Mouse (Mus musculus): Measurements from ENCODE around the gene Scp2d1. TPM values are rescaled to one million over a fixed set of nuclear protein-coding genes. Genes with fewer than 3 reads are reported as not detected.

The Scp2d1 gene
- total and polyA plus RNA-seq, 2 experiments from 2014 or later = not detected

DNA sequence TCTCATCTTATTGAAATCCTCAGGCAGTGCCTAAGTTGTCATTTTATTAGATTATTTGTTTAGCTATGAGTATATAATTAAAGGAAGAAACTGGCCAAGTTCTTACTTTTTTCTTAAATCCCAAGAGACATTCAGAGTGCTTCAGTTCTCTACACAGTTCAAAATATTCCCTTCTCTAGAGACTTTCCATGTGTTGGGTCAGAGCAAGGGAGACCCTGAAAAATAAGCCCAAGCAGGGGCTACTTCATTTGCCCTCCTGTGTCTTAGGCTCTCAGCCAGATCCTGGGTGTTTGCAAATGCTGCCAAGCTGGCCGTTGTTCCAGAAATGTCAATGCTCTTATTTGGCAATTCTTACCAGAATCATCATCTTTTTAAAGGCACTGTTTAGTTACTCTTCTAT is 40.3 kb upstream of the Scp2d1 start:
- ATAC-seq (no peak), DNase-seq (ENCODE audit: low spot score) (no peak)
- Histone ChIP-seq H3K4me1 (ENCODE audit: insufficient read depth, low read length) (no peaks in the 10 kb centered on the region), H3K36me3 (ENCODE audit: insufficient read depth, low read length) (no peaks in the 10 kb centered on the region), H3K9ac (replicated peaks; ENCODE audit: low read length) (no peak overlapping the region), H3K9me3 (ENCODE audit: low read length) (no peaks in the 10 kb centered on the region), H3K27me3 (ENCODE audit: insufficient read depth, low read length) (no peaks in the 10 kb centered on the region), H3K4me2 (ENCODE audit: low read depth, low read length) (no peak overlapping the region), H3K4me3 (ENCODE audit: low read length) (no peak overlapping the region), H3K27ac (no peak overlapping the region)
- no peak for TF ChIP-seq CTCF (IDR thresholded peaks at IDR 0.05; ENCODE audit: low read depth)
- WGBS = 39% methylated on average over 1 of the region's 1 CpGs

DNA sequence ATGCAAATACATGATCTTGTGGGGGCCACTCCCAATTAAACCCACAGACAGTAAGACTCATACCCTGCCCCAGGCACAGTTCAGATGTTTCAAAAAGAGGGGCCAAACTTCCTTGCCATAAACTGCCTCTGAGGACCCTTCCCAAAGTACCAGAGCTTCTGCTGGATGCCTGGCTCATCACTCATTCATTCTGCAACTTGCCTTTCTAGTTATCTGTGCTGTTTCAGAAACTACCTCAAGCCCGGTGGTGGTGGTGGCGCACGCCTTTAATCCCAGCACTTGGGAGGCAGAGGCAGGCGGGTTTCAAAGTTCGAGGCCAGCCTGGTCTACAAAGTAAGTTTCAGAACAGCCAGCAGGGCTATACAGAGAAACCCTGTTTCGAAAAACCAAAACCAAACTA is 39.6 kb upstream of the Scp2d1 start:
- TF ChIP-seq CTCF (IDR thresholded peaks at IDR 0.05; ENCODE audit: low read depth) = no peak
- no peak overlapping the region for H3K4me2 ChIP-seq (ENCODE audit: low read depth, low read length)
- no peak for DNase-seq (ENCODE audit: low spot score)
- no peak overlapping the region for H3K4me3 ChIP-seq (ENCODE audit: low read length)
- no peaks in the 10 kb centered on the region for H3K36me3 ChIP-seq (ENCODE audit: insufficient read depth, low read length)
- H3K9ac ChIP-seq (replicated peaks; ENCODE audit: low read length) = no peak overlapping the region
- H3K9me3 ChIP-seq (ENCODE audit: low read length) = no peaks in the 10 kb centered on the region
- ATAC-seq = no peak
- no peaks in the 10 kb centered on the region for H3K27me3 ChIP-seq (ENCODE audit: insufficient read depth, low read length)
- H3K27ac ChIP-seq = no peak overlapping the region
- 96% methylated on average over 6 of the region's 6 CpGs for WGBS
- H3K4me1 ChIP-seq (ENCODE audit: insufficient read depth, low read length) = no peaks in the 10 kb centered on the region

DNA sequence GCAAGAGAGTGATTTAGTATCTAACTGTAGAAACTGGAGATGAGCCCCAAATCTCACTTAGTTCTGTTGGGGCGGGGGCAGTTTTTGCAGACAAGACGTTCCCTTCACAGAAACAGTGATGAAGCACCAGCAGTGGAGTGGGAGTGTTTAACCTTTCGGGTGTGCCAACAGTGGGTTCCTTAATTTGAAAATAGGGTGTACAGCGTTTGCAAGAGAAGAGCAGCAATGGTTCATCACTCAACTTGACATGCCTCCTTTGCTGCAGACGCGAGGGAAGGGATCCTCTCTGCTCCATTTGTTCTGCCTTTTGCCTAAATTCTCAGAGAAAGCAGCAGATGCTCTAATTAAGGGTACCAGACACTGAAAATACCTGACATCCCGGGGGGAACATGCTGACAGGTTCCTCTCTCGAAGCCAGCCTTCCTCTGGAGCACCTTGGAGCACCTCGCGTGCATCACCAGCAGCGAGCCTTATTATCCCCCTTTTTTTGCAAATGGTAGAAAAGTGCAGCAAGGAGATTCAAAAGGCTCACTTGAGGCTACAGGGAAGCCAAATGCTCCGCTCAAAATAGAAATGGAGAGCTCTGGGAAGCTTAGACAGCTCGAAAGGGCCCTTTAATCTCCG is 31.7 kb upstream of the Scp2d1 start:
- DNase-seq (ENCODE audit: low spot score) (no peak), ATAC-seq (no peak)
- Histone ChIP-seq H3K9ac (replicated peaks; ENCODE audit: low read length) (no peak overlapping the region), H3K4me3 (ENCODE audit: low read length) (no peak overlapping the region), H3K4me2 (ENCODE audit: low read depth, low read length) (no peak overlapping the region), H3K27me3 (ENCODE audit: insufficient read depth, low read length) (no peaks in the 10 kb centered on the region), H3K4me1 (ENCODE audit: insufficient read depth, low read length) (no peaks in the 10 kb centered on the region), H3K27ac (no peak overlapping the region), H3K9me3 (ENCODE audit: low read length) (no peaks in the 10 kb centered on the region), H3K36me3 (ENCODE audit: insufficient read depth, low read length) (no peaks in the 10 kb centered on the region)
- 58% methylated on average over 14 of the region's 14 CpGs for WGBS
- no peak for TF ChIP-seq CTCF (IDR thresholded peaks at IDR 0.05; ENCODE audit: low read depth)

DNA sequence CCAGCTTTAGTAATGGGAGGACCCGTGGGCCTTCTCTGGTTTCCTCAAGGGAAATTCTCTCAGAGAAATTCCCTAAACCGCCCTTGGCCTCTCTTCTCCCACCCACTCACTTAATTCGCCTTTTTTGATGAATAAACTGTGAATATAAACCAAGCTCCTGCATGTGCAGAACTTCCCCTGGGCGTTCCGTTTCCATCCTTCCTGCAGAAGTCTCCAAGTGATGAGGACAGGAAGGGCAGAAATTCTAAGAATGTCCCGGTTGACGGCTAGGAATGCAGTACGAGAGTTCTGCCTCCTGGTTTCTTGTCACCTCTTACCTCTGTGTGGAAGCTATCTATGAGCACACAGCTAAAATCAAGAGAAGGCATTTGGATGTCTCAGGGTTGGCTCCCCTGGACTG is 25.9 kb upstream of the Scp2d1 start:
- no peaks in the 10 kb centered on the region for H3K9me3 ChIP-seq (ENCODE audit: low read length)
- ATAC-seq (no peak), DNase-seq (ENCODE audit: low spot score) (no peak)
- 76% methylated on average over 8 of the region's 8 CpGs for WGBS
- no peaks in the 10 kb centered on the region for H3K27me3 ChIP-seq (ENCODE audit: insufficient read depth, low read length)
- H3K4me2 ChIP-seq (ENCODE audit: low read depth, low read length) = no peak overlapping the region
- no peak overlapping the region for H3K9ac ChIP-seq (replicated peaks; ENCODE audit: low read length)
- no peak overlapping the region for H3K27ac ChIP-seq
- H3K36me3 ChIP-seq (ENCODE audit: insufficient read depth, low read length) = no peaks in the 10 kb centered on the region
- H3K4me3 ChIP-seq (ENCODE audit: low read length) = no peak overlapping the region
- no peak for TF ChIP-seq CTCF (IDR thresholded peaks at IDR 0.05; ENCODE audit: low read depth)
- no peaks in the 10 kb centered on the region for H3K4me1 ChIP-seq (ENCODE audit: insufficient read depth, low read length)

DNA sequence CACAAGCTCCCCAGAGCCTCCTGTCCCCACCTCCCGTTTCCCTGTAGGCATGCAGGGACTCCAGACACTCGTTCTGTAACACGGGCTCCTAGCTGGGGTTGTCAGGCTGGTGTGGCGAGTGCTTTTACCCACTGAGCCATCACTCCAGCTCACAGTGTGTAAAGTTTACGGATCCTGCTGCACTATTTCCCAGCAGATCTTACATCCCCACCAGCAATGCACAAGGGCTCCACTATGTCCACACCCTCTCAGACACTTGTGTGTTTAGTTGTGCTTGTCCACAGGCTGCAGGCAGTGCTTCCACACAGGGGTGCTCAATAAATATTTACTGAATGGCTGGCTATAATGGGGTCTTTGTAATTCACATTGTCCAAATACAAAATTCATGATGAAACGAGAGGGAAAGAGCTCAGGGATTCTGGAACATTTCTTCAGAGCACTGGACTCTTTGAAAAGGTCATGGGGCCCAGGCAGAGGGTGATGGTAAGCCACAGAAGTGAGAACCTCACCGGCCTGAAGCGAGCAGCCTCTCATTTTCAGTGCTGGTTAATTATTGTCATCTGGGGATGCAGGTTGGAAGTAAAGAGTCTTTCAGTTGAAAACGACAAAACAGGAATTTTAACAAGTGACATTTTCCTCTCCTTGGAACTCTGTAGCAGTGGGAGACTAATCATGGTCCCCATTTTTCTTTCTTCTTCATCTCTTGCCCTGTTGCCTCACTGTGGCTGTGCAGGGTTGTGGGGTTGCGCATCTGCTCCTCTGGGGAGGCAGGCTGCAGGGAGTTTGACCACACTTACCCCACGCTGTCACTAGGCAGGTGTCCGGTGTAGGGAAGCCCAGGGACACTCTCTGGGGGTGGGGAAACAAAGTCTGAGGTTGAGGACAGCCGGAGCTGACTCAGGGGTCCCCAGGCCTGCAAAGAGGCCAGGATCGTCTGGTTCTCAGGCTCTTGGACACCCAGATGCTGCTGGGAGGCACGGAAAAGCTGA is 15.4 kb upstream of the Scp2d1 start:
- H3K4me2 ChIP-seq (ENCODE audit: low read depth, low read length) = no peak overlapping the region
- no peaks in the 10 kb centered on the region for H3K4me1 ChIP-seq (ENCODE audit: insufficient read depth, low read length)
- no peak overlapping the region for H3K9ac ChIP-seq (replicated peaks; ENCODE audit: low read length)
- TF ChIP-seq CTCF (IDR thresholded peaks at IDR 0.05; ENCODE audit: low read depth) = no peak
- WGBS = 56% methylated on average over 15 of the region's 15 CpGs
- DNase-seq (ENCODE audit: low spot score) = no peak
- H3K36me3 ChIP-seq (ENCODE audit: insufficient read depth, low read length) = no peaks in the 10 kb centered on the region
- H3K4me3 ChIP-seq (ENCODE audit: low read length) = no peak overlapping the region
- ATAC-seq = no peak
- no peaks in the 10 kb centered on the region for H3K27me3 ChIP-seq (ENCODE audit: insufficient read depth, low read length)
- H3K27ac ChIP-seq = no peak overlapping the region
- no peaks in the 10 kb centered on the region for H3K9me3 ChIP-seq (ENCODE audit: low read length)

DNA sequence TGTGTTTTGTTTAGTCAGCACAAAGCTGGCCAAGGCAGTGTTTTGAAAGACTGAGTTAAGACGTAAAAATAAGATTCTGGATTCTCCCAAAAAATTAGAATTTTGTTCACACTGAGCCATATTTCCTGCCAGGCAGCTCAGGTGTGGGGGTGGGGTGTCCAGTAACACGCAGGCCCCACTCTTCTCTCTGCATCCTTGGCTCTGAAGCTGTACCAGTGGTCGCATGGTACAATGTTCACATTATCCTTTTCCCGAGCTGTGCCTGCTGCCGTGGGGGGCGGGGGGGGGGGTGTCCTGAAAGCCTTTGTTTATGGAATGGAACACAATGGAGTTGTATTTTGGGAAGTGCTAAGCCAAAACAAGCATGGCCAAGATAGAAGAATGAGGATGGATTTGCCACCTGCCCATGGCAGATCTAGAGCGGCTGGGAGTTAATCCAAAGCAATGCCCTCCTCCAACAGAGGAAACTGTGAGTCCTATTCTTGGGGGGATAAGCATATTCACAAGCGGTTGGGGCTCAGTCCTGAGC is 5.1 kb downstream of the Scp2d1 start:
- ATAC-seq (no peak), DNase-seq (ENCODE audit: low spot score) (no peak)
- Histone ChIP-seq H3K4me1 (ENCODE audit: insufficient read depth, low read length) (no peaks in the 10 kb centered on the region), H3K4me2 (ENCODE audit: low read depth, low read length) (no peak overlapping the region), H3K36me3 (ENCODE audit: insufficient read depth, low read length) (no peaks in the 10 kb centered on the region), H3K27me3 (ENCODE audit: insufficient read depth, low read length) (no peaks in the 10 kb centered on the region), H3K4me3 (ENCODE audit: low read length) (no peak overlapping the region), H3K9me3 (ENCODE audit: low read length) (no peaks in the 10 kb centered on the region), H3K9ac (replicated peaks; ENCODE audit: low read length) (no peak overlapping the region), H3K27ac (no peak overlapping the region)
- no peak for TF ChIP-seq CTCF (IDR thresholded peaks at IDR 0.05; ENCODE audit: low read depth)
- 66% methylated on average over 8 of the region's 8 CpGs for WGBS
